Mouse (Mus musculus) embryonic facial prominence, embryonic 10.5 days (tissue): ENCODE results near the gene Zmynd15. TPM values are rescaled to one million over a fixed set of nuclear protein-coding genes. Genes with fewer than 3 reads are reported as not detected.

Source experiments
- DNase-seq: peaks from one replicate; pipeline ENCODE4 v3.0.0-alpha.2; 2017; ENCODE audit warnings: low spot score
- H3K27ac ChIP-seq: fragments of 300-500 bp; sonication (generic); replicated peaks from 2 replicates; pipeline ENCODE4 v1.5.1; 2016; ENCODE audit warnings: mild to moderate bottlenecking
- H3K27me3 ChIP-seq: fragments of 300-500 bp; sonication (generic); replicated peaks from 2 replicates; pipeline ENCODE4 v1.6.1; 2016; ENCODE audit warnings: low read depth, mild to moderate bottlenecking; ENCODE audit not compliant: poor library complexity, severe bottlenecking
- H3K36me3 ChIP-seq: fragments of 300-500 bp; sonication (generic); replicated peaks from 2 replicates; pipeline ENCODE4 v1.6.1; 2016; ENCODE audit warnings: mild to moderate bottlenecking, moderate library complexity
- H3K4me1 ChIP-seq: fragments of 300-500 bp; sonication (generic); 2 replicates; pipeline ENCODE4 v1.6.1; 2016
- H3K4me3 ChIP-seq: fragments of 300-500 bp; sonication (generic); 2 replicates; pipeline ENCODE4 v1.5.1; 2016; ENCODE audit warnings: mild to moderate bottlenecking, moderate library complexity
- H3K9me3 ChIP-seq: fragments of 300-500 bp; sonication (generic); 2 replicates; pipeline ENCODE4 v1.6.1; 2016; ENCODE audit warnings: mild to moderate bottlenecking
- WGBS: fragments of 180-500 bp; shearing (Covaris S2); methylation state at CpG from one replicate; pipeline ENCODE4 v1.1.7; 2016; 5-methylcytosine and 5-hydroxymethylcytosine counted together
- polyA plus RNA-seq: library from polyadenylated mRNA; unstranded; fragments of >200 nt; fragmentation: Nextera tagmentation; extraction: Ambion mirVana; gene quantifications from 2 replicates; pipeline ENCODE4 v1.2.1, GENCODE M21; 2016

The Zmynd15 gene
- polyA plus RNA-seq, 1 experiment from 2014 or later: 0.16 TPM

DNA sequence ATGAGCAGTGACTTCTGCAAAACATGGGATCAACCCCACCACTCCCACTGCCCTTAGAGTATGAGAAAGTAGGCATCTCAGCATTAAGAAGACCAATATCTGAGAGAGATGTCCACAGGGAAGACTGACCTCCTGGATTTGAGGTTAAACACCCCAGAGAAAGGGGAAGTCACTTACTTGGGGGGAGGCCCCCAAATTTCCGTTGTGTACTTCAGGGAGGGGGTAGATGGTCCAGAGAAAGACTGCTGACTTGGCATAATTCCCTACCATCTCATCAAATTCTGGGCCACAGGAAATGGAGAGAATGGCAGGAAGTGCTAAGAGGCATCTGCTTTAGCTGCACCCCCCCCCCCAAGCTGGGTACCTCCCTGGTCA is 25.7 kb upstream of the Zmynd15 start:
- 67% methylated on average over 1 of the region's 1 CpGs for WGBS
- peaks cover 35% of the 10 kb centered on the region for H3K36me3 ChIP-seq
- no peaks in the 10 kb centered on the region for H3K27me3 ChIP-seq
- 0 out of 2 replicates have a peak overlapping the region, but pooled peaks have one; percentile 6 for H3K27ac ChIP-seq
- DNase-seq: no peak
- H3K9me3 ChIP-seq: no peaks in the 10 kb centered on the region
- peak overlapping the region; percentile 88 for H3K4me3 ChIP-seq
- peaks cover 47% of the 10 kb centered on the region for H3K4me1 ChIP-seq

DNA sequence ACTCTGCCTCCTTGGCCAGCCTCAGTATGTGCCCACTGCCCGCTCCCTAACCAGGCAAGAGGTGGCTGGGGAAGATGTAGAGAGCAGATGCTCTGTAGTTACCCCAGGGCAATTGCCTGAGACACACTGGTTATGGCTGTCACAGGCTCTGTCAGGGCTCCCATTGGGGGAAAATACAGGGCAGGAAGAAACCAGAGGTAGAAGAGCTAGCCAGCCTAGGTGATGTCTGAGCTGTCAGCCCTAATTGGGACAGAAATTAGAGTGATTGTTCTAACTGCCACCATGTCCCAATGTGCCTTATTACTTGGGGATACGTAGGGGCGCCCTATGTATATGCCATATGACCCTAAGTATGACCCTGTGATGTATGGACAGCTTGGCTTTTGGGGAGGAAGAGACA is 25.3 kb upstream of the Zmynd15 start:
- no peaks in the 10 kb centered on the region for H3K27me3 ChIP-seq
- H3K4me3 ChIP-seq: peak overlapping the region; percentile 88
- no peak overlapping the region for H3K27ac ChIP-seq
- no peak for DNase-seq
- H3K4me1 ChIP-seq: peaks cover 47% of the 10 kb centered on the region
- WGBS: 90% methylated on average over 3 of the region's 3 CpGs
- H3K9me3 ChIP-seq: no peaks in the 10 kb centered on the region
- peaks cover 39% of the 10 kb centered on the region for H3K36me3 ChIP-seq

DNA sequence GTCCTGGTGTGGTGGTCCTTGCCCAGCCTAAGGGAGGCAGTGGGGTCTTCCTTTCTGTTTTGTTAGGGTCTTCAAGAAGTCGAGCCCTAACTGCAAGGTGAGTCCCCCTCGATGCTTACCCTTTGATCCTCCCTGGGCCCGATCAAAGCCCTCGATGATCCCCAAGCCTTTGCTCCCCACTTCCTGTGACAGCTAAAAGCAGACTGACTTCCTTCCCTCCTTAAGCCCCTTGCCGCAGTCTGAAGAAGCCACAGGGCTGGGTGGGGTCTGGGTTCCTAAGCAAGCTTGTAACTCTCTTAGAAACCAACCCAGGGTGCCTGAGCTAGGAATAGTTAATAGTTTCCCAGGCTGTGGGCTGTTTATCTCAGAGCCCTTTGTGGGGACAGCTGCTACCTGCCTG is 23.8 kb upstream of the Zmynd15 start:
- no peak for DNase-seq
- Histone ChIP-seq H3K27ac (no peak overlapping the region), H3K4me1 (peaks cover 47% of the 10 kb centered on the region), H3K9me3 (no peaks in the 10 kb centered on the region), H3K4me3 (no peak overlapping the region), H3K36me3 (peaks cover 54% of the 10 kb centered on the region), H3K27me3 (no peaks in the 10 kb centered on the region)
- WGBS: 69% methylated on average over 5 of the region's 5 CpGs

DNA sequence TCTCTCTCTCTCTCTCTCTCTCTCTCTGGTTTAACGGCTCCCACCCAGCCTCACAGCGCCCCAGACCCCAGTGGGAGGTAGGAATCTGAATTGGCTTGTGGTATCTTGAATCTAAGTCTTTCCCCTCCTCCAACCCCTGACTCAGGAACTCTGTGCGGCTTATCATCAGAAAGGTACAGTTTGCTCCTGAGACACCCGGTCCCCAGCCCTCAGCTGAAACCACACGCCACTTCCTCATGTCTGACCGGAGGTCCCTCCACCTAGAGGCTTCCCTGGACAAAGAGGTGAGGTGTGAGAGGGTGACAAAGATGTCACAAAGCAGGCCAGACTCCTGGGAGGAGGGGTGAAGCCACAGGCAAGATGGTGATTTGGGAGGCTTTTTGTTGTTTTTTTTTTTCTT is 21.8 kb upstream of the Zmynd15 start:
- no peaks in the 10 kb centered on the region for H3K27me3 ChIP-seq
- H3K9me3 ChIP-seq: no peaks in the 10 kb centered on the region
- WGBS: 87% methylated on average over 6 of the region's 6 CpGs
- peaks cover 35% of the 10 kb centered on the region for H3K4me1 ChIP-seq
- H3K36me3 ChIP-seq: peaks cover 72% of the 10 kb centered on the region
- H3K4me3 ChIP-seq: no peak overlapping the region
- no peak for DNase-seq
- H3K27ac ChIP-seq: no peak overlapping the region

DNA sequence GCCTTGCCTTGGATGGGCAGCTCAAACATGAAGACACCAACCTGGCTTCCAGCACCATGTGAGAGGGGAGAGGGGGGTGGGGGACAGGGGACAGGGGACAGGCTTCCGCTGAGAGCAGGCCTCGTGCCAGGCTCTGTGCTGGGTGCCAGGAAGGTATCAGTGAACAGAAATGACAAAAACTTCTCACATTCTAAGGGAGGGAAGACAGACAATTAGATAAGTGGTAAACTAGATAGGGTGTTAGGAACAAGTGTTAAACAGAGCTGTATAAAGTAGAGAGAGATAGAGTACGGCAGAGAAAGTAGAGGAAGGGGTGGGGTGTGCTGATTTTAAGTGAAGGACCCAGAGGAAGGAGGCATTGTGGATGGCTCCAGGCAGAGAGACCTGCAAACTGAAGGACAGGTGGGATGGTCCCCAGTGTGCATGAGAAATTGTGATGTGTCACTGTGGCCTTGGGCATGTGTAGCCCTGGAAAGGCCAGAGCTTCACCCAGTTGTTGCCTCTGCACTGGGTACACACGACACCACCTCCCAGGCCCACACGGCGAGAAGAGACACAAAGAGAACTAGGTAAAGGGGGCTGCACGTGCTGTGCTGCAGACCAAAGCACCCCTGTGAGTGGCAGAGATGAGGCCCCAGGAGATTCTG is 20.4 kb upstream of the Zmynd15 start:
- WGBS: 91% methylated on average over 7 of the region's 7 CpGs
- Histone ChIP-seq H3K9me3 (no peaks in the 10 kb centered on the region), H3K27me3 (no peaks in the 10 kb centered on the region), H3K27ac (no peak overlapping the region), H3K36me3 (peaks cover 72% of the 10 kb centered on the region), H3K4me3 (no peak overlapping the region), H3K4me1 (peaks cover 22% of the 10 kb centered on the region)
- no peak for DNase-seq

DNA sequence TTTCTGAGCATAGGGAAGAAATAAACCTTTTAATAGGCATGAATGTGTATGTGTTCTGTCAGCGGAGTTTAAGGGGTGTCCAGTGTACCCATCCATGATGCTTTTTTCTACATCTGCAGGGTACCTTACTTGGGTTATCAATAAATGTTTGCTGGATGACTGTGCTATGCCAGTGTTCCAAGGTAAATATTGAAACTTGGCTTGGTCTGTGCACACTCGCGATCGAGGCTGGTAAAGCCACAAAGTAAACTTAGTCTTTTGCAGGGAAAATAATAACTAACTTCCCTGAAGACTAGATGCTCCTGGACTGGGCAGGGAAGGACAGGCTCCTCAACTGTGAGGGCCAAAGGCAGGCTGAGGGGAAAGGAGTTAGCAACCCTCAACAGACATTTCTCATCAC is 18.6 kb upstream of the Zmynd15 start:
- no peak overlapping the region for H3K4me3 ChIP-seq
- no peaks in the 10 kb centered on the region for H3K9me3 ChIP-seq
- H3K36me3 ChIP-seq: peaks cover 67% of the 10 kb centered on the region
- no peak overlapping the region for H3K27ac ChIP-seq
- peaks cover 4% of the 10 kb centered on the region for H3K4me1 ChIP-seq
- no peaks in the 10 kb centered on the region for H3K27me3 ChIP-seq
- WGBS: 94% methylated on average over 4 of the region's 4 CpGs
- DNase-seq: no peak

DNA sequence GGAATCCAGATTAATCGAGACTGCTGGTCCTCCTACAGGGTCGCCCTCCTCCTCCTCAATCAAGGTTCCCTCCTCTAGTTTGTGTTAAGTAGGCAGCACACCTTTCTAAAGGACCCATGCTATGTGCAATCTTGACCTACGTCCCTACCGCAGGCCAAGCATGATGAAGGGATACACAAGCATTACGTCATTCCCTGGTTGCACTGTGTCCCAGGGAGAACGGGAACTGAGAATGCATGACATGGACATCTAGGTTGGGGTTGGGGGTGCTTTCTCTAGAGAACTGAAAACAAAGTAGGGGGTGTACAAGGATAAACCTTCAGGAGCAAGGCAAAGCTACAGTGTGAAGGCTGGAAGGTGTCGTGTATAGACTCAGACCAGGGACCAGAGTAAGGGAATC is 17.4 kb upstream of the Zmynd15 start:
- Histone ChIP-seq H3K4me1 (peaks cover 4% of the 10 kb centered on the region; the same call in 1 of the 2 replicates), H3K36me3 (peaks cover 54% of the 10 kb centered on the region), H3K27ac (no peak overlapping the region), H3K4me3 (no peak overlapping the region), H3K9me3 (no peaks in the 10 kb centered on the region), H3K27me3 (no peaks in the 10 kb centered on the region)
- 91% methylated on average over 7 of the region's 7 CpGs for WGBS
- DNase-seq: no peak

DNA sequence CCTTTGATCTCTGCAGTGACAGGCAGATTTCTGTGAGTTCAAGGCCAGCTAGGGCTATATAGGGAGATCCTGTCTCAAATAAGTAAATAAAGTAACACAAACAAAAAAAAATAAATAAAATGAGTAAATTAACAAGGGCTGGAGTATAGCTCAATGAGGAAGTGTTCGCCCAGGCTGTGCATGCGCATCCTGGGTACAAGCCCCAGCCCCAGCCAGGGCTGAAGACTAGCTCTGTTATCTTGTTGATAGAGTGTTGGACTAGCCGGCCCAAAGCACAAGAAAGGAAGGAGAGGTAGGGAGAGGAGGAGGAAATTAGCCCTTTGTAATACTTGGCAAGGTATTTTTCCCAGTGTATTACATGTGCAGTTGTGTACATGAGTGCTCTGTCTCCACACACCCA is 15.3 kb upstream of the Zmynd15 start:
- H3K9me3 ChIP-seq: no peaks in the 10 kb centered on the region
- no peaks in the 10 kb centered on the region for H3K4me1 ChIP-seq
- H3K4me3 ChIP-seq: no peak overlapping the region
- H3K36me3 ChIP-seq: peaks cover 33% of the 10 kb centered on the region
- DNase-seq: no peak
- 89% methylated on average over 3 of the region's 3 CpGs for WGBS
- no peak overlapping the region for H3K27ac ChIP-seq
- H3K27me3 ChIP-seq: no peaks in the 10 kb centered on the region

DNA sequence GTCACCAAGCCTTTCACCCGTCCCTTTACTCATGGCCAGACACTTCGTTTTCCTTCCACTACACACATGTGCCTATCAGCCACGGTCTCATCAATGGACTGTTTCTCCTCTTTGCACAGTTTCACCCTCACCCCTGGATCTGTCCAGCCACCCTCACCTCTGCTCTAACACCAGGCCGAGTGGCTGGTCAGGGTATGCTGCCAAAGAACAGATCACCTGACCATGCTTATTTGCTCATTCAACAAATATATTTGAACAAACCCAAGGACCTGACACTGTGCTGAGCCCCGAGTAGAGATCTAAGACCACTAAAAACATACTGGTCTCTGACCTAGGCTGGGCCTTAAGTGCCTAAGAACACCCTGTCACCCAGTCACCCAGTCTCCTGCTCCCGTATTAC is 14.6 kb upstream of the Zmynd15 start:
- no peak for DNase-seq
- H3K4me1 ChIP-seq: no peaks in the 10 kb centered on the region

DNA sequence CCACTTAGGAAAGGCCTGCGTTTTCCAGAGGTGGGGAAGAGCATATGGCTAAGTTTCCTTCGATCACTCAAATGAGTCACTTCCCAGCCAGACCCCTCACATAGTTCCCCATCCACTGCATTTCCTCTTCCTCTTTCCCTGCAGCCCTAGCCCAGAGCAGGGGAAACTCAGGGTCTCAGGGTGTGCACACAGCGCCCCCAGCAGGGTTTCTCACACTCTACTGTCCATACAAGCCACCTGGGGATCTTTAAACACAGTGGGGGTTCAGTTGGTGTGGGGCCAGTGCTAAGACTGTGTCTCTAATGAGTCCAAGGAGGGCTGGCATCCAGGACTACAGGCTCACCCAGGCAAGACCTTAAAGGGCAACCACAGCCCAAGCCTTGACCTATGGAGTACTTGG is 12.5 kb upstream of the Zmynd15 start:
- no peak for DNase-seq
- no peaks in the 10 kb centered on the region for H3K4me1 ChIP-seq
- H3K36me3 ChIP-seq: peaks cover 7% of the 10 kb centered on the region
- H3K4me3 ChIP-seq: no peak overlapping the region
- H3K27ac ChIP-seq: no peak overlapping the region; the same call in 1 of the 2 replicates
- no peaks in the 10 kb centered on the region for H3K9me3 ChIP-seq
- H3K27me3 ChIP-seq: no peaks in the 10 kb centered on the region
- 53% methylated on average over 3 of the region's 3 CpGs for WGBS

More for the DNA sequence above, 14.6 kb upstream of the Zmynd15 start:
- H3K4me3 ChIP-seq: no peak overlapping the region
- H3K27me3 ChIP-seq: no peaks in the 10 kb centered on the region
- H3K9me3 ChIP-seq: no peaks in the 10 kb centered on the region
- H3K27ac ChIP-seq: no peak overlapping the region
- 74% methylated on average over 6 of the region's 6 CpGs for WGBS
- H3K36me3 ChIP-seq: peaks cover 26% of the 10 kb centered on the region

DNA sequence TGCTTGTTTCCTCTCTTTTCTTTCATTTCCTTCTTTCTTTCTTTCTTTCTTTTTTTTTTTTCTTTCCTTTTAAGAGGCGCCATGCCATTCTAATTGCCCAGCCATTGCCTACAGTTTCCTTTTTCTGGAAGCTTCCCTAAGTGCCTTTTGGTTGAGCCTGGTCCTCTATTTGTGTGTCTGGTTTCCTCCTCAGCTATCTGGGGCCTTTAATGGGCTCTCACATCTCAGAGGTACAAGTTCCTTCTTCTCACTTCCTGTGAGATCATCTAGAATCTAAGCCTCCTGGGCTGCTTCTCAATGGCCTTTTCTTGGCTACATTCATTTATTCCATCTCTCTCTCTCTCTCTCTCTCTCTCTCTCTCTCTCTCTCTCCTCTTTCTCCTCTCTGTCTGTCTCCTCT is 11.9 kb upstream of the Zmynd15 start:
- Histone ChIP-seq H3K27ac (no peak overlapping the region), H3K4me3 (no peak overlapping the region), H3K4me1 (peaks cover 6% of the 10 kb centered on the region), H3K27me3 (no peaks in the 10 kb centered on the region), H3K36me3 (peaks cover under 1% of the 10 kb centered on the region; the same call in 1 of the 2 replicates), H3K9me3 (no peaks in the 10 kb centered on the region)
- DNase-seq: no peak
- WGBS: 77% methylated on average over 1 of the region's 1 CpGs

DNA sequence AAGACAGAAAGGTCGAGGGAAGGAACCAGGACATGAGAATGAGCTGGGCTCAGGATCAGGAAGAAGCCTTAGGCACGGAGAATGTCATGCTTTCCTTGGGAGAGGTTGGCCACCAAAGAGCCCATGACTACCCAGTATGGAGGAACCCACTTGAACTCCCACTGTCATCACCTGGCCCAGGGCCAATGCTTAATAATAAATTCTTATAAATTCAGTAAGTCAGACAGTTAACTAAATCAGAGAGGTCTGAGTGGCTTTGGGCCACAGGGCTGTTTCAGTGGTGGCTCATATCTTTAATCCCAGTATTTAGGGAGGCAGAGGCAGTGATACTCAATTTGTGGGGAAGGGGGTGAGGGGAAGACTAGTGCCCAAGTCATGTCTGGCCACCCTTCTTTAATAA is 8.3 kb upstream of the Zmynd15 start:
- H3K36me3 ChIP-seq: peaks cover 17% of the 10 kb centered on the region
- peak overlapping the region; percentile 82; the same call in 1 of the 2 replicates for H3K4me3 ChIP-seq
- no peak for DNase-seq
- H3K9me3 ChIP-seq: no peaks in the 10 kb centered on the region
- peaks cover 19% of the 10 kb centered on the region for H3K4me1 ChIP-seq
- no peak overlapping the region for H3K27ac ChIP-seq
- no peaks in the 10 kb centered on the region for H3K27me3 ChIP-seq
- WGBS: 91% methylated on average over 2 of the region's 2 CpGs

DNA sequence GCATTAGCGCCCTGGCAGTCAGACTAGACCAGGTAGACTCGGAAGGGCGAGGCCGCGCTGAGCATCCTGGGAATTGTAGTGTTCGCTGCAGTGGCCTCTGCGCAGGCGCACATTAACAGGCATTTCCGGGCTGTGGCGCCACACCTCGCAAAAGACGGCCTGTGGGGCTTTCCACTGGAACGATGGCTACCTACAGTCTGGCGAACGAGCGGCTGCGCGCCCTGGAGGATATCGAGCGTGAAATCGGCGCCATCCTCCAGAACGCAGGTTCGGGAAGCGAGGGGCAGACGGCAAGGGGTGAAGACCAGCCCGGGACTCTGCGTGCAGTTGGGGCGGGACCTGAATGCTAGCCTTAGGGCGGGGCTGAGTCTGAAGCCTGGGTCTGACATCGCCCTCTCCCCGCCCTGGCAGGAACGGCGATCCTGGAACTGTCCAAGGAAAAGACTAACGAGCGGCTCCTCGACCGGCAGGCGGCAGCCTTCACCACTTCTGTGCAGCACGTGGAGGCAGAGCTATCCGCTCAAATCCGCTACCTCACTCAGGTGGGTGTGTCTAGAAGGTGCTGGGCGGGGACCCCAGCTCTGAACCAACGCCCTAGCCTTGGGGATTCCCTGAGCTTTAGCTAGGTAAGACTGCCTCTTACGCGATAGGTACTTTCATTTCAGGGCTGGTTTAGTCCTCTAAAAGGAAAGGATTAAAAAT is 7.3 kb upstream of the Zmynd15 start, which contains the start of gene Med11:
Med11 (plus strand) TSS at position 123 of the 702 bp plus-strand sequence.
- Histone ChIP-seq H3K4me3 (peak within 1 kb of the TSS; percentile 82), H3K27ac (peak within 1 kb of the TSS; percentile 97), H3K36me3 (peaks cover 17% of the 10 kb centered on the region), H3K9me3 (no peaks in the 10 kb centered on the region), H3K4me1 (peaks cover 19% of the 10 kb centered on the region), H3K27me3 (no peaks in the 10 kb centered on the region)
- DNase-seq: peak; percentile 96
- under 1% methylated on average over 46 of the region's 46 CpGs for WGBS
